Mouse (Mus musculus) stomach, postnatal 0 days (tissue): ENCODE results near the gene Sh3kbp1.

ENCODE experiments used
- CTCF ChIP-seq: IDR thresholded peaks from 2 replicates; pipeline ENCODE4 v1.5.1; 2016; ENCODE audit warnings: antibody characterized with exemption, low read depth, mild to moderate bottlenecking, moderate library complexity
- EP300 ChIP-seq: optimal IDR thresholded peaks from 2 replicates; pipeline ENCODE3; 2016; ENCODE audit warnings: antibody characterized with exemption

GRCm38 (mm10) chrX:159976243-159976642, 349.2 kb downstream of the Sh3kbp1 start:
- TF ChIP-seq CTCF (no peak), EP300 (no peak)
